Mouse (Mus musculus): Measurements from ENCODE around the gene Pax2.

The Pax2 gene

DNA sequence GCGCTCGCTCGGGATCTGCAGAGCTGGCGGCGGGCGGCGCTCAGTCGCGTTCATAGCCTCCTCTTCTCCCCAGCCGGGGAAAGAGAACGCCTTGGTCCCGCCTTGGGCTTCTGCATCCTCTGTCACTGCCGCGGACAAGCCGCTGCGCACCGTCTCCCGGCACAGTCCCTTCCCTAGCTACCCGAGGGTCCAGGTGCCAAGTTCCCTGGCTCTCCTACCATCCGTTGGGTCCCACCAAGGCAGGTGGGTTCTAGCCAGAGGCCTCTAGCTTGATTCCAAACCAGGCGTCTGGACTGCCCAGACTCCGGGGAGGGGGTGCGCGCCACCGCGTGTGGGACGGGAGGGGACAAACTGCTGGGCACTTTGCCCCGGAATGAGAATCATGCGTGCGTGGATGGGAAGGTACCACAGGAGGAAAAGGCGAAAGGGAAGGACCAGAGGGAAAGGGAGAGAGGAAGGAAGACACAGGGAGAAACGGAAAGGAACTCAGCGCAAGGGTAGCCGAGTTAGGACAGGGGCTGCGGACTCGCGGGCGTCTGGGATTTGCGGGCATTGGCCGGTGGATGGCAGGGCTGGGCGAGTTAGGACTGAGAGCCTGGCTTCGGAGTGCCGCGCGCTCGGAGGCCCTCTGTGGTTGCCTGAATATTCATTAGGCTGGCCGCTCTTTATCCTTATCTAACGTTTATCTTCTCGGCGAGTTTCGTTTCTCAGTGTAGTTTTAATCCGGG lies at the start of gene Pax2:
TSS of gene Pax2 (plus strand) at position 353 of the 728 bp plus-strand sequence.
- DNase-seq (ENCODE audit: low read depth, low spot score) = no peak

DNA sequence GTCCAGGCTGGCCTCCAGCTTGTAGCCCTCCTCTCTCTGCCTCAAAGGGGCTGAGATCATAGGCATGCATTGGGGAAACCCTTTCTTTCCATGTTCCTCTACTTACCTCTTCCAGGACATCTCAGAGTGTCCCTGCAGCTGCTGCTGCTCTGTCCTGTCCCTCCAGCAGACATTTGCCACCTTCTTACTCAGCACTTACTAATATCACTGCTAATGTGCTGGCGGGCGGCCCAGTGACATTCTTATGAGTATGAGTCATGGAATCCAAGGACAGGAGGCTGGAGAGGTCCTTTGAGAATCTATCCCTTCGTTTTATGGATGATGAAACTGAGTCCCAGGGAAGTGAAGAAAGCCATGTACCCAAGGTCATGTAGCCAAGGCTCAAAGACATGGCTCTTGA lies 47.0 kb upstream of the Pax2 start:
- DNase-seq (ENCODE audit: low read depth, low spot score) = no peak

DNA sequence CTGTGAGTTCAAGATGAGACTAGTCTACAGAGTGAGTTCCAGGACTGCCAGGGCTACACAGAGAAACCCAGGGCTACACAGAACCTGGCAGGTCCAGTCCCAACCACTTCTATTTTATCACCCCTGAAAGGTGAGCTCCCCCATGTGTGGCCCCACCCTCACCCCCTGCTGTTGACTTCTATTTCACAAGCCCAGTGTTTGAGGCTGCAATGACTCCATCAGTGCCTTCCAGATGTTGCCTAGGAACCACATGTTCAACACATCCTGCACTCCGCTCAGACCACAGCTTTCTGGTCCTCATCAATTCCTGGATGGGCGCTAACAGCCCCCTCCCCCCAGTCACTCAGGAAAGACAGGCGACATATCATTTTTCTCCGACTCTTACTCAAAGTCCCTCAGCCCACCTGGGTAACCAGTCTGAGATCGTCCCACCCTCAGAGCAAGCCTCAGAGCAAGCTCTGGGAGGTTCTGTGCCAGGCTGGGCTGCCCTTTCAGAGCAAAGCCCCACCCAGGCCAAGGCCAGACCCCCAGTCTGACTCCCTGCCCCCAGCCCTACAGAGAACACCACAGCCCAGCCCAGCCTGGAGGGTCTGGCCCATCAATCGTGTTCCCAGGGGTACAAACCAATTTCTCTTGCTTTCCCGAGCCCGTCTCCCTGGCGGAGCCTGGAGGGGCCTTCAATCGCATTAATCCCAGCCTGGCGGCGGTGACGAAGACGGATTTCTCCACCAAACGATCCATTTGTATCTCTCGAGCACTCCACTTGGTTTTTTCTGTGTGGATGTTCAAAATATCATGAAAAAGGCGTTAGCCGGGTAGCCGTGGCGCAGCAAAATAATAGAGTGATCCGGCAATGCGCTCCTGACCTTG lies 38.9 kb upstream of the Pax2 start:
- DNase-seq (ENCODE audit: low read depth, low spot score) = no peak

DNA sequence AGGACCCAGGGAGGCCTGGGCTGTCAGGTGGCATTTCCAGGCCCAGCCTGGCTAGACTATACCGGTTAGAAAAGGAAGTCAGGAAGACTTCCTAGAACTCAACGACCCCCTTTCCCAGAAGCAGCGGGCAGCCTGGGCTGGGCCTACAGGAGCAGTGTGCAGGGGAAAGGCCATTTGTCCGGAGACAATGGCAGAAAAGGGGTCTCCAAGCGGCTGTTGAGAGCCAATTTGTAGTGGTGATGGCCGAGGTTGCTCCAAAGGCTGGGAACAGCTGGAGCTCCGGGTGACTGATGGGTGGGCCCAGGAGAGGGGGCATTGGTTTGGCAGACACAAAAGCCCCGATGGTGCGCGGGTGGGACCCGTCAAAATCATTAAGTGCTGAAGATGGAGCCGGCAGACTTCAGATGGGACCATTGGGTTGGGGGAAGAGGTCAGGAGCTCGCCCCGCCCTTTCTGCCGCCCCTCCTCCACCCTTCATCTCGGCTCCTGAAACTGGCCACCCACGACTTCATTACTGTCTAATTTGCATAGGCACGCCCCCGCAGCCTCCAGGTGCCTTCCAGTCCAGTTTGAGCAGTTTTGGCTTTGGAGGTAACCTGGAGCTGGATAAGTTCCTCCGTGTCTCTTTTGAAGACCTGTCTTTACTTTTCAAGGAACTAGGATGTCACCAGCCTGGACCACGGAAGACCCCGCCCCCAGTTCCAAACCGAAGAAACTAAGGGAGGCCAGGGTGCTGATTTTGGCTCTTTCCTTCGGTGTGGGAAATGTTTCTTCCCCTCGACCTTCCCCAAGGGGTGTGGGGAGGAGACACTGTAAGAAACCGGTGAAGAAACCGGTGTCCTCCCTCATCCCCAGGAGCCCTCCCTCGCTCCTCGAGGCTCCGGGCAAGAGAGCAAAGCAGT lies 36.3 kb upstream of the Pax2 start:
- DNase-seq (ENCODE audit: low read depth, low spot score) = no peak

DNA sequence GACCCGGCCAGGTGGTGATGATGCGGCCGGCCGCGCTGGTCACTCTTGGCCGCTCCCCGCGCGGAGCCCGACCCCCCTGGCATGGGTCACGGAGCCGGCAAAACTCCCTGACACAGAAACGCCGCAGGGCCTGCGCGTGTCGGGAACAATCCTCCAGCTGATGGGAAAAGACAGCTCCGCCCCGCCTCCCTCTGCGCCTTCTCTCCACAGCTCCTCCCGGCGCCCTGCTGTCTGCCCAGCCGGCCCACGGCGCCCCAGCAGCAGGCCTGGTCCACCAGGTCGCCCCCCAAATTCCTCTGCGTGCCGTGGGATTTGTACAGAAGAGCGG lies 35.7 kb upstream of the Pax2 start:
- no peak for DNase-seq (ENCODE audit: low read depth, low spot score)

DNA sequence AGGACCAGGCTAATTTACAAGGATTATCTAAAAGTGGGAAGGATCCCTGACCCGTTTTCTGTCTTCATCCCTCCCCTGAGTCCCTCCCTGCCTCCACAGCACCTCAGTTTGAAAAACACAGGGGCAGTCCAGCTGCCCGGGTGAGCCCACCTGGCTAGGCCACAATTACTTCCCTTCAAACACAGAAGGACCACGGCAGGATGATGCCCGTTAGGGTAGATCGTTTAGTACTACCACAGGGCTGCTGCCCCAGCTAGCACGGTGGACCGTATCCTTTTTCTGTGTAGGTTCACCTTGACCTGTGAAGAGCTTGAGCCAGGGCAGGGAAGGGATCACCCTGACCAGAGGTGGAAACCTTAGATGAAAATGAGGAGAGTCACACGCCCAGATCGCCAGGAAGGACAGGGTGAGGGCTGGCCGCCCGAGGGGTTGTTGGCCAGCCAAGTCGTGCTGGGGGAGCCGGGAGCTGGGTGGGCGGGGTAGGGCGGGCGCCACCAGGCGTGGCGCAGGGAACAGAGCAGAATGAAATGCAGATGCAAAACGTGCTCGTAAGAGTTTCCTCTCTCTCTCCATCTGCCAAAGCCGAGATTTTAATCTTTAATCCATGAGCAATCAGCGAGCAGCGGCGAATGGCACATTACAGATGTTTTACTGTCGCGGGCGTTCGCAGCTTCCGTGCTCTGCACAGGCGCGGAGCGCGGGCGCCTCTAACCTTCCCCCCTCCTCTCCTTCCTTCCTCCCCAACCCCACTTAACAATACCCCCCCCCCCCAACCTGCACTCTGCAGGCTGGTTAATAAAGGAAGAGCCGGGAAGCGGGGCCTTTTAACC lies 32.0 kb upstream of the Pax2 start:
- no peak for DNase-seq (ENCODE audit: low read depth, low spot score)

DNA sequence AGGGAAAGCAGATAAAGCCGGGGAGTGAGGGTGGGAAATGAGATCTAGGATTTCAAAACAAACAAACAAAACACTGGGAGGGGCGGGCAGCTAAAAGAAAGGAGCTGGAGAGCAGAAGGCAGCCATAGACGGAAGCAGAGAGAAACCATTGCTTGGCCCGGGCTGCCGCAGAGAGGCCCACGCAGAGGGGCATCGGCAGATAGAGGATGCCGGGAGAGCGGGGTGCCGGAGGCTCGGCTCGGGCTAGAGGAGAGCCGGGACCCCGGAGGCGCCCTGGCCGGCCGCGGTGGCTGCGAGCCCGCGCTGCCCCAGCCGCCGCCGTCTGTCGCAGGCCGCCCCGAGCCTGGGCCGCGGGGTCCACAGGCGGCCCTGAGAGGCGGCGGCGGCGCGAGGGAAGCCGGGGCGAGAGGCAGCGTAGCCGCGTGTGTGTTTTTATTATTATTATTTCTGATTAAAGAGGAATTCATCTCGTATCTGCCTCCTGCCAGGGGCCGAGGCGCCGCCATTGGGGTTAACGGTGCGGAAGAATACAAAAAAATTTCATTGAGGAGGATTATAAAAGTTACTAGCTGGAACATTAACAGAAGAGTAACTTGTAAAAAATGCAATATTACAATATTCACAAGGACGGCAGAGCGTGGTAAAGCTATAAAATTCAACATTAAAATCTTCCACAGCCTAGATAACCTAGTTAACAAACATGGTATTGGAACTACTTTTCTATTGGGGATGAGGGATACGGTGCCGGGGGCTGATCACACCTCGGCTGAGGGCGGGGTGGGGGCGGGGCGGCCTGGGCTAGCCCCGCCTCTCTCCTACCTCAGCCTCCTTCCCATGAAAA lies 29.7 kb upstream of the Pax2 start:
- peak; percentile 40 for DNase-seq (ENCODE audit: low read depth, low spot score)

DNA sequence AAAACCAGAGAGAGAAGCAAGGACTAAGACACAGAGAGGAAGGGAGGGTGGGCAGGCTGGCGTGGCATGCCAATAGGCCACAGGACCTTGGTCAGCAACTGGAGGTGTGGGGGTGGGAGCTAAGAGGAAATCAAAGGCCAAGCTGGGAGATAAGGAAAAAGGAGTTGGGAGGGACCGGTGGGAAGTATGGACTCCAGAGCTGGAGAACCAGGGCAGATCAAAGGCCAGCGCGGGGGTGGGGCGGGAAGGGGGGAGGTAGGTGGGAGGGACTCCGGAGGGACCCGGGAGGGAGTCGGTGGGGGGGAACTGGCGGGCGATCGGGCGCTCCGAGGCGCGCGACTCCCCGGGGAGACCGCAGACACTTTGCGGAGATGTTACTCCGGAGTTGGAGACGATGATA lies 21.7 kb upstream of the Pax2 start:
- DNase-seq (ENCODE audit: low read depth, low spot score) = no peak

DNA sequence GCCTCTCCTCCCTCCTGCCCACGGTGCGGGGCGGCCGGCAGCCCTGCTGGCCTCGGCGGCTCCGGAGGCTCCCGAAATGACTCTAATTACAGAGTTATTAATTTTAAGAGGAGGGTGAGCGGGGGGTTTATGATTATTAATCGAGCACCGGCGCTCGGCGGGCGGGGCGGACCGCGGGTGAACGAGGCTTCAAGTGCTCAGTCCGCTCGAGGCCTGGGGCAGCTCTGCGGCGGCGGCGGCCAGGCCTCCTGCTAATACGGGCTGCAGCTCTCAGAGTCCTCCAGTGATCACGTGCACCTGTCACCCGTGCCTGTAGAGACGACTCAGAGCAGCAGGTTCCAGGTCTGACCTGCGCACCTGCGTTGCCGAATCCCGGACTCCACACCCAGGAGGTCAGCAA lies 21.2 kb upstream of the Pax2 start:
- no peak for DNase-seq (ENCODE audit: low read depth, low spot score)

DNA sequence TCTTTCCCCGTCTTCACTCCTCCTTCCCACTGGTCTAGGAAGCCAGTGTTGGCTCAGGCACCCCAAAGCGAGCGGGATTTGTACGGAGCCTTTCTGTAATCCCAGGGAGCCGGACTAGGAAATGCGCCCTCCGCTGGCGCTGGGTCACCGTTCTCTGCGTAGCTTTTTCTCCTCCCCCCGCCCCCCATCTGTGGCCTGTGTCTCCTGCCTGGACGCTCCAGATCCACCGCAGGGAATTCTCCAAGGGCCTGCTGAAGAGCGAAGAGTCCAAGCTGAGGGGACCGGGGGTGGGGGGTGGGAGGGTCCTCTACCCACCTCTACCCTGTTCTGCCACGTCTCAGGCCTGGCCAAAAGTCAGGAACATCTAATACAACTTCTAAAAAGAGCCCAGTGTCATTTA lies 15.5 kb upstream of the Pax2 start:
- DNase-seq (ENCODE audit: low read depth, low spot score) = no peak

DNA sequence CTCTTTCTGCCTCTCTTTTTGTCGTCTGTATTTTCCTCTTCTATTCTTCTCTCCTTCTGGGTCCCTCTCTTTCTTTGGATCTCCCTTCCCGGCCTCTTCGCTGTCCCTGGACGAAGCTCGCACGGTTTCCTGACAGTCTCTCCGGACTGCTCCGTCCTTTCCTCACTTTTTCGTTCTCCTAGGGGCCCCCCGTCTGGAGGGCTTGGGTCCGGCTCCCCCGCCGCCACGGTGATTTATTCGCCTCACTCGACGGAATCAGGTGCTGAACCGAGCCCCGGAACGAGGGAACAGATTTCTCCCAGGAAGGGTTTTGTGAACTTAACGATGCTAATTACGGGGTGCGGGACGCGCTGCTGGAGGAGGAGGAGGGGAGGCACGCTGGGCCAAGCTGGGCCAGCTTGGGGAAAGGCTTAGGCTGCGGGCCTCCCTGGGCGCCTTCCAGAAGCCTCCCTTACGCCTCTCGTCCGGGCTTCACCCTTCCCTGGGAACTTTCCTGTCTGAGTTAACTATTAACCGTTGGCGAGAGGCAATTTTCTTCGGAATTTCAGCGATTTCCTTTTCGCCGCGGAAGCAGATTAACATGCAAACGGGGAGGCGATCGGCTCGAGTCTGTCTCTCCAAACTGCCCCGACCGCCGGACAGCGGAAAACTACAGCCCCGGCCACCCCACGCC lies 14.6 kb upstream of the Pax2 start:
- no peak for DNase-seq (ENCODE audit: low read depth, low spot score)

DNA sequence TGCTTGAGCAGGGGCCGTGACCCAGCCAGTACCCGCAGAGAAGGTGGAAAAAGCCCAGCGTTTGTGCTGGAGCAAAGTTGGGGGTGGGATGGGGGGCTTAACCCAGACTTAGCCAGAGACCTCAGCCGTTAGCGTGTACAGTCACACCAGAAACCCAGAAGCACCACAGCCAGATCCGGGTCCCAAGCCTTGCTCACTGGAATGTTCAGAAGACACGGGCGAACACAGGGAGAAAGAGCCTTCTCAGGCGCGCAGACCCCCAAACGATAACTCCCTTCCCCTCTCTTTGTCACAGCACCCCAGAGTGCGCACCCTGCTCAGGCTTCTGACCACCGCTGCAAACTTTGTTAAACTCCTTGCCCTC lies 14.1 kb upstream of the Pax2 start:
- DNase-seq (ENCODE audit: low read depth, low spot score) = no peak

DNA sequence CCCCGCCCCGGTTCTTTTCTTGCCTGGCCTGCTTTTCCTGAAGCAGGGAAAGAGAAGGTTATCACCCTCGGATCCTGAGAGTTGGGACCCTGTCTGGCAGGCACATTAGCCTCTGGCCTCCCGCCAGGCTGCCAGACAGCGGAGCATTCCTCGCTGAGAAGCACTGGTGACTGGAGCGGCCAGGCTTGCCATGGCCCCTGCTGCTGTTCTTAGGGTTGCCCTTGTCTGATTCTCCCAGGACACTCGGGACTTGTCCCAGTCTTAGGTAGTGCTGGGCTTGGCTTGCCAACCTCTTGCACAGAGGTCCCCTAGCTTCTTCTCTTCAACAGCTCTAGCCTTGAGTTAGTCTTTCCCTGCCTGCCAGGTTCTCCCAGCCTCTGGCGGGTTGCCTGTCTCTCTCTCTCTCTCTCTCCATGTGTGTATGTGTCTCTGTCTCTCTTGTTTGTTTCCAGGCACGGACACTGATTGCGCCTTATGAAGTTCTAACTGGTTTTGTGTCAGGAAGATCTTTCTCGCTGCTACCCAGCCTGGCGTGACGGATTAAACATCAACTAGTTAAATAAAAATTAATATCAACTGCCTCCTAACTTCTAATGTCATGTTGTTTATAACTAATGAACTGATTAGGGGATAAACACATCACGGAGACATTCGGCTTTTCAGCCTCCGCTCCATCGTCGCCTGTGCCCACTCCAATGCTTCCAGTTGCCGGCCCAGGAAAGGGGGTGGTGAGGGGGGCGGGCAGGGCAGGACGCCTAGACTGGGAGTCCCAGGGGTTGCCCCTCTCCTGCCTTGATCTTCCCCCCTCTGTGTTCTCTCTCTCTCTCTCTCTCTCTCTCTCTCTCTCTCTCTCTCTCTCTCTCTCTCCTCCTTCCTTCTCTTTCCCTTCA lies 13.5 kb upstream of the Pax2 start:
- DNase-seq (ENCODE audit: low read depth, low spot score) = no peak

DNA sequence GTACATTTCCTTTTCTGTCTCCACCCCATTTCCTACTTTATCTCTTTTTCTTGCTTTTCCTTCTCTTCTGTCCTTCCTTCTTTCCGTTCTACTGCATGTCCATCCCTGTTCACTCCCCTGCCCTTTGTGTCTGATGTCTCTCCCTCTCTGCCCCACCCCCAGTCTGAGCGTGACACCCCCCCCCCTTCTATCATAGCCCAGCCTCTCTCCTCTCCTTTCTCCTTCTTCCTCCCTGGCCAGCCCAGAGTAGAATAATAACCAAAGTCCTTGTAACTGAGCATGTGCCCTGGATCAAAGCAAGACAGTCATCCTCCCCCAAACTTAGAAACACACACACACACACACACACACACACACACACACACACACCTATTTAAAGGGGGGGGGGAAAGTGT lies 12.8 kb upstream of the Pax2 start:
- no peak for DNase-seq (ENCODE audit: low read depth, low spot score)

DNA sequence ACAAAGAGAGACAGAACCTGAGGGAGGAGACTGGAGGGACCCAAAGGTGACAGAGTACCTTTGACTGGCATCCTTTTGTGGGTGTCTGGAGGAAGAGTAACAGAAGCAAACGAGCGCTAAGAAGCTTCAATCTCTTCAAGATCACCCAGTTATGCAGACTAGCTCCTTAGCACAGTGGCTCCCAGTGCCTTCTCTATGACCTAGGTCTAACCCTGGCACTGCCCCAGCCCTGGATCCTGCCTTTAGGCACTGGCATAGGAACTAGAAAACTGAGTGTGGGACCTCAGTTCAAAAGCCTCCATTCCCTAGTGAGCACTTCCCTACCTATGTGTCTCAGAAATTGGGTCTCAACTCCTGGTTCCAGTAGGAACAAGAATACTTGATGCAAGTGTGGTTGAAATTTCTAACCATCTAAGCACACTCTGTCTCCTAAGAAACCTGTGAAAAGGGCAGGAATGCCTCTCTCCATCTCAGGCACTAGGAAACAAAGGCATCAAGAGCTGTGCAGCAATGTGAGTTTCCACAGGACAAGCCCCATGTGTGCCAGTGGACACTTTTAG lies 11.8 kb upstream of the Pax2 start:
- DNase-seq (ENCODE audit: low read depth, low spot score) = no peak

DNA sequence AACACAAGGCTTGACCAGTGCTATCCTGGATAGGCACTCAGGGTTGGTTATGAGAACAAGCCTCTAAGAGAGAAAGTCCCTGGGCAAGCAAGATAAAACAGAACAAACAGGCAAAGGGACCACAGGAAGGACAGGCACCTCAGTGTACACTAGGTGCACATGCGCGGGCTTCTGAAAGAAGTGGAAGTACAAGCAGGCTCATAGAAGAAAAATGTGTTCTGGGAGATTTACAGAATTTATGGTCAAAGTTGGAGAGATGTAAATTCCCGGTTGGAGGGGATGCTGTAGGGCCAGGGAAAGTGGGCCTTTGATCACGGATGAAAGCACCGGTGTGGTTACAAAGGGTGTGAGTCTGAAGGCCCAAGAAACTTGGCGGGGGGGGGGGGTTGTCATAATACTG lies 10.1 kb upstream of the Pax2 start:
- no peak for DNase-seq (ENCODE audit: low read depth, low spot score)

DNA sequence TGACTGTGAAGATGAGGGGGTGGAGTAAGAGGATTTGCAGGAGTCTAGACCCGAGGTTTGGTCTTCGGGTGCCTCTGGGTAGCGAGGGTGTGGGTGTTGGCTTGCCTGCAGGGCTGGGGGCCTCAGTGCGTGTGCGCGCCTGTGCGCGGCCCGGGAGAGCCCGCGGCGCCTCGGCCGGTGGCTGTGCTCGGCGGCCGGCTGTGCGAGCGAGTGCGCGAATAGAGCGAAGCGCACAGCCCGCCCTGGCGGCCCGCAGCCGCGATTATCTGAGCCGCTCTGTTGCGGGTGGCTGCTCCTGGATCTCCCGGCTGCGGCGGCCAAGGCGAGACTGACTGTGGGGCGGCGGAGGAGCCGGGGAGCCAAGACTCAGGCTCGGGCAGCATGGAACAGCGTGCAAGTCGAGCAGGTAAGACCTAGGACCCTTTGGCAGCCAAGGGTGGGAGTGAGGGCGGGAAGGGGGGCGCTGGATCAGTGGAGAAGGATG lies 9.3 kb upstream of the Pax2 start:
- DNase-seq (ENCODE audit: low read depth, low spot score) = no peak

DNA sequence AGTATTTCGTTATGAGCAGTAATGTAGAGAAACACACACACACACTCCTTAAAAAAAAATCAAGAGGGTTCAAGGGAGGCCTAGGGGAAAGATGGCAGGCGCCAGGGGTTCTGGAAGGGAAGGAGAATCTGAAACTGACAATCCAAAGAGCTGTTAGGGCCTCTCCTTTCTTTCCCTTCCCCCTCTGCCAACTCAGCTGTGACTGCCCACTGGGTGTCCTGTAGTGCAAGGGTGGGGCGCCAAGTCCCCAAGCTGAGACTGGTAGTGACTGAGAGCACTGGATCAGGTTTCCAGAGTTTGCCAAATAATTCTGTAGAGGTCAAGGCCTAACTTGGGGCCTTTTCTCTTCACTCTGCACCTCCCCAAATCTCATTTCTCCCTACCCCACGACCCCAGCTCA lies 8.4 kb upstream of the Pax2 start:
- no peak for DNase-seq (ENCODE audit: low read depth, low spot score)

Data from CD4-positive helper T cell, adult 2 months (primary cell).